Mouse (Mus musculus): ENCODE measurements around the gene Gm20716.

GRCm38 (mm10) chr2:168149241-168149640 is 80.9 kb downstream of the Gm20716 start:
- TF ChIP-seq CTCF (IDR thresholded peaks at IDR 0.05; ENCODE audit: control insufficient read depth, insufficient read depth, insufficient replicate concordance, low read depth, low read length) (no peak), POLR2A (IDR thresholded peaks at IDR 0.05; ENCODE audit: control insufficient read depth, low read depth, low read length) (no peak)

All from testis, adult 2 months (tissue).